Mouse (Mus musculus): ENCODE measurements around the gene H2-Ob. TPM values are rescaled to one million over a fixed set of nuclear protein-coding genes. Genes with fewer than 3 reads are reported as not detected.

Gene H2-Ob
- polyA plus RNA-seq, 1 experiment from 2014 or later: 0.39 TPM

DNA sequence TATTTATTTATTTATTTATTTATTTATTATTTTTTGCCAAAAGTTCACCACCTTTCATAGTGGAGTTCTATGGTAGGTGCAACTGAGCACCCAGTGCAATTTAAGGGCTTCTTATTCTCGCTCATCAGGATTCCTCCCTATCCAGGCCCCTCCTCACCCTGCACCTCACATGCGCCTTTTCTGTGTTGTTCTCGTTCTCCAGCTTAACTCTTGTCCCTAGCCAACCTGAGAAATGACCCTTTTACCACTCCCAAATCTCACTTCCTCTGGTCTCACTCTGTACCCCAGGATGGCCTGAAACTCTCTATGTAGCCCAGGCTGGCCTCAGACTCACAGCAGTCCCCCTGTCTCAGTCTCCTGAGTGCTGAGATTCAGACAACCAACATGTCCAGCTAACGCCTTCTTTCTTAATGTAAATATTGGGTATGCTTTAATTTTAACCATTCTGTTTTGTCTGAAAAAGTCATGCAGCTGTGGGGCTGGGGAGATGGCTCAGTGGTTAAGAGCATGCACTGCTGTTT lies 63.0 kb downstream of the H2-Ob start:
- Histone ChIP-seq H3K9me3 (replicated peaks; ENCODE audit: control insufficient read depth, low read length) (no peaks in the 10 kb centered on the region), H3K9ac (ENCODE audit: low read length) (no peak overlapping the region), H3K36me3 (ENCODE audit: control insufficient read depth, insufficient read depth, low read length) (no peaks in the 10 kb centered on the region), H3K27me3 (ENCODE audit: control insufficient read depth, insufficient read depth, low read length) (no peaks in the 10 kb centered on the region), H3K4me2 (ENCODE audit: low read depth, low read length) (no peak overlapping the region), H3K27ac (ENCODE audit: low read length) (no peak overlapping the region), H3K4me1 (ENCODE audit: control insufficient read depth, insufficient read depth, low read length) (no peaks in the 10 kb centered on the region), H3K4me3 (replicated peaks; ENCODE audit: low read length) (no peak overlapping the region)
- 82% methylated on average over 4 of the region's 4 CpGs for WGBS
- no peak for ATAC-seq (ENCODE audit: insufficient read depth, low FRiP score)

DNA sequence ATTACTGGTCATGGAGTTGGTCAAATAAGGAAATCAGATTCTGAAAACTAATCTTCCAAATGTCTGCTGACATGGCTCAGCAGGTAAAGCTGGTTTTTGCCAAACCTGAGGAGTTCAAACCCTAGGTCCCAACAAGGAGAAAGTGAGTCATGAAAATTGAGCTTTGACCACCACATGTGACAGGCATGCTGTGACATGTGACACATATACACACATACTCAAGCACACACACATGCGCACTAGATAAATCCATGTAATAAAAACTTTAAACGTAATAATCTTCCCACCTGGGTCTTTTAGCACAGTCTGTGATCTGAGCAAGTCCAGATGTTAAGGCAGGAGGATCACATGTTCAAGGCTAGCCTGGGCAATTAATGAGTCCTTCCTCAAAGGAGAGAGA lies 65.1 kb downstream of the H2-Ob start:
- H3K27me3 ChIP-seq (ENCODE audit: control insufficient read depth, insufficient read depth, low read length): no peaks in the 10 kb centered on the region
- WGBS: 80% methylated on average over 2 of the region's 2 CpGs
- ATAC-seq (ENCODE audit: insufficient read depth, low FRiP score): no peak
- no peak overlapping the region for H3K4me2 ChIP-seq (ENCODE audit: low read depth, low read length)
- no peak overlapping the region for H3K4me3 ChIP-seq (replicated peaks; ENCODE audit: low read length)
- H3K36me3 ChIP-seq (ENCODE audit: control insufficient read depth, insufficient read depth, low read length): no peaks in the 10 kb centered on the region
- H3K9ac ChIP-seq (ENCODE audit: low read length): no peak overlapping the region
- no peaks in the 10 kb centered on the region for H3K4me1 ChIP-seq (ENCODE audit: control insufficient read depth, insufficient read depth, low read length)
- no peaks in the 10 kb centered on the region for H3K9me3 ChIP-seq (replicated peaks; ENCODE audit: control insufficient read depth, low read length)
- H3K27ac ChIP-seq (ENCODE audit: low read length): no peak overlapping the region

Other genes with a start within 250 kb of the H2-Ob start
- gene H2-K1, start 238.6 kb upstream of the H2-Ob start, polyA plus RNA-seq (2015; fragmentation: Nextera tagmentation; extraction: Ambion mirVana): 107 and 140 TPM in 2 replicates
- gene Ring1, start 214.2 kb upstream of the H2-Ob start, polyA plus RNA-seq (2015; fragmentation: Nextera tagmentation; extraction: Ambion mirVana): 8.1 and 10.7 TPM in 2 replicates
- gene H2-Ke6, start 210.8 kb upstream of the H2-Ob start, polyA plus RNA-seq (2015; fragmentation: Nextera tagmentation; extraction: Ambion mirVana): 38.9 and 41.3 TPM in 2 replicates
- 194 and 195 TPM in 2 replicates for gene Slc39a7, start 207.2 kb upstream of the H2-Ob start, polyA plus RNA-seq (2015; fragmentation: Nextera tagmentation; extraction: Ambion mirVana)
- 36.3 and 37.7 TPM in 2 replicates for gene Rxrb, start 207.1 kb upstream of the H2-Ob start, polyA plus RNA-seq (2015; fragmentation: Nextera tagmentation; extraction: Ambion mirVana)
- 0.57 and 0.61 TPM in 2 replicates for gene Col11a2, start 199.5 kb upstream of the H2-Ob start, polyA plus RNA-seq (2015; fragmentation: Nextera tagmentation; extraction: Ambion mirVana)
- 0.61 and 0.64 TPM in 2 replicates for gene H2-Oa, start 146.6 kb upstream of the H2-Ob start, polyA plus RNA-seq (2015; fragmentation: Nextera tagmentation; extraction: Ambion mirVana)
- 10.8 and 11.6 TPM in 2 replicates for gene H2-DMa, start 119.4 kb upstream of the H2-Ob start, polyA plus RNA-seq (2015; fragmentation: Nextera tagmentation; extraction: Ambion mirVana)
- gene Brd2, start 116.3 kb upstream of the H2-Ob start, polyA plus RNA-seq (2015; fragmentation: Nextera tagmentation; extraction: Ambion mirVana): 71.9 and 74.7 TPM in 2 replicates
- gene H2-DMb2, start 95.6 kb upstream of the H2-Ob start, polyA plus RNA-seq (2015; fragmentation: Nextera tagmentation; extraction: Ambion mirVana): 0.70 and 0.82 TPM in 2 replicates
- gene H2-DMb1, start 85.8 kb upstream of the H2-Ob start, polyA plus RNA-seq (2015; fragmentation: Nextera tagmentation; extraction: Ambion mirVana): 2.0 and 2.9 TPM in 2 replicates
- gene Tap1, start 51.4 kb upstream of the H2-Ob start, polyA plus RNA-seq (2015; fragmentation: Nextera tagmentation; extraction: Ambion mirVana): 8.7 and 9.1 TPM in 2 replicates
- 7.3 and 7.7 TPM in 2 replicates for gene Psmb9, start 51.1 kb upstream of the H2-Ob start, polyA plus RNA-seq (2015; fragmentation: Nextera tagmentation; extraction: Ambion mirVana)
- gene Psmb8, start 41.2 kb upstream of the H2-Ob start, polyA plus RNA-seq (2015; fragmentation: Nextera tagmentation; extraction: Ambion mirVana): 14.7 and 15.4 TPM in 2 replicates
- 7.1 and 8.4 TPM in 2 replicates for gene Tap2, start 35.4 kb upstream of the H2-Ob start, polyA plus RNA-seq (2015; fragmentation: Nextera tagmentation; extraction: Ambion mirVana)
- gene H2-Ab1, start 18.8 kb downstream of the H2-Ob start, polyA plus RNA-seq (2015; fragmentation: Nextera tagmentation; extraction: Ambion mirVana): 18.1 and 19.5 TPM in 2 replicates
- 5.7 and 7.9 TPM in 2 replicates for gene H2-Aa, start 48.9 kb downstream of the H2-Ob start, polyA plus RNA-seq (2015; fragmentation: Nextera tagmentation; extraction: Ambion mirVana)
- 4.0 and 5.9 TPM in 2 replicates for gene H2-Eb1, start 67.0 kb downstream of the H2-Ob start, polyA plus RNA-seq (2015; fragmentation: Nextera tagmentation; extraction: Ambion mirVana)
- not detected in 2 replicates for gene H2-Eb2, start 86.8 kb downstream of the H2-Ob start, polyA plus RNA-seq (2015; fragmentation: Nextera tagmentation; extraction: Ambion mirVana)
- 1.3 and 1.4 TPM in 2 replicates for gene Btnl2, start 115.9 kb downstream of the H2-Ob start, polyA plus RNA-seq (2015; fragmentation: Nextera tagmentation; extraction: Ambion mirVana)
- gene Btnl1, start 138.2 kb downstream of the H2-Ob start, polyA plus RNA-seq (2015; fragmentation: Nextera tagmentation; extraction: Ambion mirVana): 3.5 TPM in 2 replicates
- 1.8 TPM in 2 replicates for gene BC051142, start 159.9 kb downstream of the H2-Ob start, polyA plus RNA-seq (2015; fragmentation: Nextera tagmentation; extraction: Ambion mirVana)
- gene Btnl4, start 238.4 kb downstream of the H2-Ob start, polyA plus RNA-seq (2015; fragmentation: Nextera tagmentation; extraction: Ambion mirVana): 3.8 and 3.9 TPM in 2 replicates

All from stomach, embryonic 16.5 days (tissue).